Mouse (Mus musculus) brain, adult 2 months (tissue): ENCODE measurements around the gene Ror2.
"Not testable (repeated sequence)": the region's sequence is repeated elsewhere in the genome, so short reads cannot be mapped to it uniquely, and the experiment has no call there.

Source experiments
- DNase-seq: peaks from one replicate; pipeline ENCODE4 v3.0.0; 2011; ENCODE audit warnings: low read depth, low spot score

Gene Ror2

GRCm38 (mm10) chr13:53285756-53286361 lies at the start of gene Ror2:
Gene Ror2 (minus strand): TSS chr13:53286124.
- DNase-seq: no peak

GRCm38 (mm10) chr13:53333769-53334168 lies 47.8 kb upstream of the Ror2 start:
- no peak for DNase-seq

- DNase-seq: no peak
These were observed 44.3 kb upstream of the Ror2 start for GRCm38 (mm10) chr13:53330246-53330645.

GRCm38 (mm10) chr13:53325531-53325930 lies 39.6 kb upstream of the Ror2 start:
- peak; percentile 48 for DNase-seq

GRCm38 (mm10) chr13:53323661-53324060 lies 37.7 kb upstream of the Ror2 start:
- DNase-seq: no peak

- no peak for DNase-seq
These were observed 35.0 kb upstream of the Ror2 start for GRCm38 (mm10) chr13:53320899-53321298.

- DNase-seq: no peak
These were observed 30.8 kb upstream of the Ror2 start for GRCm38 (mm10) chr13:53316515-53317295.

- not testable (repeated sequence) for DNase-seq
These were observed 29.8 kb upstream of the Ror2 start for GRCm38 (mm10) chr13:53315757-53316156.

- no peak for DNase-seq
These were observed 24.5 kb upstream of the Ror2 start for GRCm38 (mm10) chr13:53310442-53310841.

GRCm38 (mm10) chr13:53309661-53310160 lies 23.8 kb upstream of the Ror2 start:
- peak; percentile 71 for DNase-seq

GRCm38 (mm10) chr13:53309148-53309547 lies 23.2 kb upstream of the Ror2 start:
- DNase-seq: no peak

GRCm38 (mm10) chr13:53306836-53307235 lies 20.9 kb upstream of the Ror2 start:
- DNase-seq: no peak

- no peak for DNase-seq
These were observed 19.3 kb upstream of the Ror2 start for GRCm38 (mm10) chr13:53305256-53305655.

- no peak for DNase-seq
These were observed 16.8 kb upstream of the Ror2 start for GRCm38 (mm10) chr13:53302688-53303087.

- no peak for DNase-seq
These were observed 7.1 kb upstream of the Ror2 start for GRCm38 (mm10) chr13:53293065-53293464.

- DNase-seq: peak; percentile 57
These were observed 6.3 kb upstream of the Ror2 start for GRCm38 (mm10) chr13:53292244-53292643.

GRCm38 (mm10) chr13:53285261-53285755 lies 616 bp downstream of the Ror2 start:
- no peak for DNase-seq

GRCm38 (mm10) chr13:53284740-53285191 lies 1.2 kb downstream of the Ror2 start:
- DNase-seq: no peak

- DNase-seq: no peak
These were observed 4.1 kb downstream of the Ror2 start for GRCm38 (mm10) chr13:53281604-53282396.

GRCm38 (mm10) chr13:53278908-53279307 lies 7.0 kb downstream of the Ror2 start:
- no peak for DNase-seq

- no peak for DNase-seq
These were observed 9.5 kb downstream of the Ror2 start for GRCm38 (mm10) chr13:53276381-53276780.

- peak; percentile 52 for DNase-seq
These were observed 10.1 kb downstream of the Ror2 start for GRCm38 (mm10) chr13:53275778-53276177.
